Mouse (Mus musculus): ENCODE results near the gene Tes. TPM values are rescaled to one million over a fixed set of nuclear protein-coding genes. Genes with fewer than 3 reads are reported as not detected.

The Tes gene
- total RNA-seq, 2 experiments from 2014 or later: 5.0 to 12.9 TPM

DNA sequence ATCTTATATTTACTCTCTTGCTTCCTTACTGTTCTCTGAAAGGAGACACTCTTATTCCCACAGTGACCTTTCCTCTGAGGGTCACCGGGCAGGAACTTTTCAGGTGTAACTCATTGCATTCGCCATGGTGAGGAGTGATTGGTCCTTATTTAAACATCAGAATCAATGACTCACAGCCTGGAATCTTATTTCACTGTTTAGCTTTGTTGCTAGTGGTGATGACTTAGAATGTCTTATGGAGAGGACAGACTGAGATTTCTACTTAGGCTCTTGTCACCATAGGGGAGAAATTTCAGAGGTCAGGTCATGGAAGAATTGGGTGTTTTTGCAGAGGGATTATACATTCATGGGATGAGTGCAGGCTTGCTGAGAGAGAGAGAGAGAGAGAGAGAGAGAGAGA, 75.1 kb downstream of the Tes start:
- ATAC-seq (replicated peaks; ENCODE audit: low FRiP score, poor library complexity, severe bottlenecking): no peak

- ATAC-seq (replicated peaks; ENCODE audit: low FRiP score, poor library complexity, severe bottlenecking): no peak
Measured at GRCm38 (mm10) chr6:17142577-17143359, 77.8 kb downstream of the Tes start.

GRCm38 (mm10) chr6:17151071-17151715, 86.2 kb downstream of the Tes start:
- ATAC-seq (replicated peaks; ENCODE audit: low FRiP score, poor library complexity, severe bottlenecking): no peak

GRCm38 (mm10) chr6:17152551-17152950, 87.6 kb downstream of the Tes start:
- ATAC-seq (replicated peaks; ENCODE audit: low FRiP score, poor library complexity, severe bottlenecking): no peak

Other genes starting within 250 kb of the Tes start
- 14.0 and 14.4 TPM in 2 replicates for gene Tfec, start 166.7 kb upstream of the Tes start, total RNA-seq (2015; ENCODE audit: low replicate concordance)
- gene Tfec, start 166.7 kb upstream of the Tes start, total RNA-seq (2017; ENCODE audit: low replicate concordance): 10.6 and 10.7 TPM in 2 replicates
- gene Cav2, start 216.0 kb downstream of the Tes start, total RNA-seq (2015; ENCODE audit: low replicate concordance): 2.7 and 9.4 TPM in 2 replicates
- gene Cav2, start 216.0 kb downstream of the Tes start, total RNA-seq (2017; ENCODE audit: low replicate concordance): 0.98 TPM in 1 of 2 replicates, not detected in the other
- not detected in 2 replicates for gene Cav1, start 241.2 kb downstream of the Tes start, total RNA-seq (2015; ENCODE audit: low replicate concordance)
- gene Cav1, start 241.2 kb downstream of the Tes start, total RNA-seq (2017; ENCODE audit: low replicate concordance): not detected in 2 replicates